Mouse (Mus musculus) ZHBTc4 (cell line): Measurements from ENCODE around the gene Asgr1.
A peak's percentile ranks its signal among the peaks of the same experiment; 100 is the strongest.
"Not testable (repeated sequence)": the region's sequence is repeated elsewhere in the genome, so short reads cannot be mapped to it uniquely, and the experiment has no call there.

Experiments used
- DNase-seq: peaks from one replicate; pipeline ENCODE4 v3.0.0-alpha.2; 2011; ENCODE audit warnings: low read depth, low spot score

Asgr1 gene

DNA sequence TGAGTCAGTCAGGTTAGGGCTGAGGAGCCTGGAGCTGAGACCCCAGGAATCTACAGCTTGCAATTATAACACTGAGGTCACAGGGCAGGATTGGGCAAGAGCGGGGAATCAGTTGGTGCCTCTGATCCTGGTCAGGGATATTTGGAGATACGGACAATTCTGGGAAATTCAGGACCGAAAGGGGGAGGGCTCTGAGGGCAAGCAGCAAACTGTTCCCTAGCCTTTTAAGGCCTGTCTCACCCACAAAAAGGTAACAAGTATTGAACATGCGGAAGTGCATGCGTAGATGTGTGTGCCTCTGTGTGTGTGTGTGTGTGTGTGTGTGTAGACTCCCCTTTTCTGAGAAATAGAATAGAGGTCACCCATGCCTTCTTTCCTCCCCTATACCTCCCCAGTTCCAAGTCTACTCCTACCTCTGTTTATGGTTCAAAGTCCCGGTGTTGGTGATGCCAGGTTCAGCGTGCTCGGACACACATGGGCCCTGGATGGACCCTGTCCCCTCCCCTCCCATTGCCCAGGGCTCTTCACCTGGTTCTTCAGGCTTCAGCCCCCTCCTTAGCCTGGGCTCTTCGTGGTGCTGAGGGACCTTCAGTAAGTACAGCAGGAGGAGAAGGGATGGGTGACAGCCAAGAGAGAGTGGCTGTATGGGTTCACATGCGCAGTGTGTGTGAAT, at the start of gene Asgr1:
Gene Asgr1 (plus strand): TSS at position 188 of the 673 bp plus-strand sequence.
- no peak for DNase-seq

DNA sequence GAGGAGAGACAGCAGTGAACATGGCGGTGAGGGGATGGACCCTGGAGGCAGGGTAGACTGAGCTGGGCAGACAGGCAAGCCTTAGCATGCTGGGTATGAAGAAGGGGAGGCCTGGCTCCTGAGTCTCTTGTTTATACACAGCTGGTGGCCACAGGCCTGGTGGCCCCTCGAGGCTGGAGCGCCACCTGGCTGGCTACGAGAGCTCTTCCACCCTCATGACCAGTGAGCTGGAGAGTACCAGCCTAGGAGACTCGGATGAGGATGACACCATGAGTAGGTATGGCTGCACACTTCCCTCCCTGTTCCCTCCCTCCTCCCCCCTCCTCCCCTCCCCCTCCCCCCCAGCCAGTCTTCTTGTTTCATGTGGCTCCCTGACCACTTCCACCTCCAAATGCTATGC, 48.4 kb upstream of the Asgr1 start:
- peak; percentile 78 for DNase-seq

DNA sequence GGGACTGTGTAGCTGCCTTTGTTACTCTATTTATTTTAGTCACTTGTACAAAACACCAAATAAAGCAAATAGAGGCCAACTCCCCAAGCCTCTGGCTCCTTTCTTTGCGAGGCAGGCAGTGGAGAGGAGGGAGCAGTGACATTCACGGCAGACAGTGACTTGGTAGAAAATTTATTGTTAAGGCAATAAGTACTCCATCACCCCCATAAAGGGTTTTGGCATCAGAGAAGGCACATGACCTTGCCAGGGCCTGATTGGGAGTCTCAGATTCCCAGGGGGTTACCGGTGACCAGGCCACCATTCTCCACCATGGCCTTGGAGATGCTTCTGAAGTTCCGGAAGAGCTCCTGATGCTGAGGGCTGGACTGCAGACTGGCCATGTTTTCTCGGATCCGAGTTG, 43.9 kb upstream of the Asgr1 start:
- no peak for DNase-seq

GRCm38 (mm10) chr11:70010548-70010947, 43.3 kb upstream of the Asgr1 start:
- DNase-seq = no peak

GRCm38 (mm10) chr11:70010961-70011360, 42.9 kb upstream of the Asgr1 start:
- no peak for DNase-seq

GRCm38 (mm10) chr11:70012931-70013330, 41.0 kb upstream of the Asgr1 start:
- no peak for DNase-seq

- no peak for DNase-seq
Observed at GRCm38 (mm10) chr11:70013408-70013807, 40.5 kb upstream of the Asgr1 start.

DNA sequence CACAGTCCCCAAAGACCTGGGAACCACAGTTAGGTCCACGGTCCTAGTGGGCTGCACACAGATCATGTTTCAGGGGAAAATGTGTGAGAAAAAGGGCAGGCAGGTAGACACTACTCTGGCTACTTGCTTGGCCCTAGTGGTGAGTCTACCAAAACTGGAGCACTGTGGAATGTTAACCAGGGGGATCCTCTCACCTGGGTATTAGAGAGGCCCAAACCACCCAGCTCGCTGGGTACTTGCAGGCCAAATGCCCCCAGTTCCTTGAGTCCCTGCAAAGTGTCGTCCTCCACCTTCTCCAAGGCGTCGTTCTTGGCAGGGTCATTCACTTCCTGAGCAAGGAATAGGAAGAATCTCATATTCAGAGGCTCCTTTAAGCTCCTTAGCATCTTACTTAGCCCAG, 39.8 kb upstream of the Asgr1 start:
- DNase-seq = no peak

DNA sequence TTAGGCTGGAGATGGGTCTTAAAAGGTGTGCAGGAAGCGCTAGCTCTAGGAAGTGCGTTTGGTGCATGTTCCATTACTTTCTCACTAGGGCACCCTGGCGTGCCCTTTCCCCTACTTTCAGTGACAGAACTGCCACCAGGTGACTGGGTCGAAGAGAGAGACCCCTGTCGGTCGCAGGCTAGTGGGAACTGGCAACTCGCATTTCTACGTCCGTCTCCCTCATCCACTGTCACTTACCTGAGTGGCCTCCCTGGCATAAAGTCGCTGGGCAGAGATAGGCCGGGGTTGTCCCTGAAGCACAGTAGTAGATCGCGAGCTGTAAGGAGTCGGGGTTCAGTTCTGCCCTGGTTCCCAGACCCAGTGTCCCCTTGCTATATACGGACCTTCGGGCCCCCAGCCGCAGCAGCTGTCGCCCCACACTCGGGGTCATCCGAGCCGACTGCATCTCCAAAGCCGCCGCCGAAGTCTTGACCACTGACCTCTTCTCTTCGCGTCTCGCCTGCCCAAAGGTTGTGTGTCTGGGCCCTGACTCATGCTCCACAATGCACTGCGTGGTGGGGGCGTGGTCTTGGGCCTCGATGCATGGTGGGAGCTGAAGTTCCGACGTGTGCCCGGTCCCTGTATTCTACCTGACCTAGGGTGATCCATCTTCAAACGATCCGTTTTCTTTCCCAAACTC, 38.9 kb upstream of the Asgr1 start, which contains the start of gene Acadvl:
Gene Acadvl (minus strand): TSS at position 532 of the 679 bp plus-strand sequence.
- DNase-seq = peak; percentile 87

DNA sequence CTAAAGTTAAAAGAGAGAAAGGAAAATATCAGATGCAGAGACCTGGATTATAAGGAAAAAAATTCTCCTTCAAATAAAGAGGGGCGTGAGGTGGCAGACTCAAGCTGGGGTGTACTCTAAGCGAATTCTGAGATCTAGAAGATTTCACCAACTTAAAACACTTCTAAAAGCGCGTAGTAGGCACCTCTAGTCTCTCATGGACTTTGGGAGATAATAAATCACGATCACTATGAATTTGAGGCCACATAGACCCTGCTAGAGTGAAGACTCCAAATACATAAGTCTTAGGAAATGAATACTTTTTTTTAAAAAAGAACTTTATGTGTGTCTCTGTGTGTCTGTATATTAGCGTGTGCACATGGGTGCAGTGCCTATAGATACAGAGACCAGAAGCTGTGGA, 38.2 kb upstream of the Asgr1 start:
- DNase-seq = no peak

DNA sequence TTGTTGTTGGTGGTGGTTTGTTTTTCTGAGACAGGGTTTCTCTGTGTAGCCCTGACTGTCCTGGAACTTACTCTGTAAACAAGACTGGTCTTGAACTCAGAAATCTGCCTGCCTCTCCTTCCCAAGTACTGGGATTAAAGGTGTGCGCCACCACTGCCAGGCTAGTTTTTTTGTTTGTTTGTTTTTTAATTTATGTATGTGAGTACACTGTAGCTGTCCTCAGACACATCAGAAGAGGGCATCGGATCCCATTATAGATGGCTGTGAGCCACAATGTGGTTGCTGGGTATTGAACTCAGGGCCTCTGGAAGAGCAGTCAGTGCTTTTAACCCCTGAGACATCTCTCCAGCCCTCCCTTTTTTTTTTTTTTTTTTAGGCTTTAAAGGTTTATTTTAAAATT, 37.7 kb upstream of the Asgr1 start:
- not testable (repeated sequence) for DNase-seq

DNA sequence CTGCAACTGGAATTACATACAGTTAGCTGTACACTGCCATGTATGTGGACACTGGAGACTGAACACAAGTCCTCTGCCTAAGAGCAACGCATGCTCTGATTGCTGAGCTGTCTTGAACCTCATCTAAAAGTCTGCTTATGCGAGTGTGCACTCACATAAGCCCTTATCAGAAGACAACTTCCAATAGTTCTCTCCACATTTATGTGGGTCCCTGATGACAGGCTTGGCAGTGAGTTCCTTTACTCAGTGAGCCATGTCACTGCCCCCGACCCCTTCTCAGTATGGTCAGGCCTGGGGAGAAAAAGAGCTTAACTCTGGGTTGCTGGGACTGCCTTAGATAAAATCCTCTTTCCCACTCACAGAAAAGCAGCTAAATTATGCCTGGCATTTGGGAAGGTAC, 37.2 kb upstream of the Asgr1 start, which contains the start of gene Dlg4:
Gene Dlg4 (plus strand): TSS at position 274 of the 400 bp plus-strand sequence.
- no peak for DNase-seq

DNA sequence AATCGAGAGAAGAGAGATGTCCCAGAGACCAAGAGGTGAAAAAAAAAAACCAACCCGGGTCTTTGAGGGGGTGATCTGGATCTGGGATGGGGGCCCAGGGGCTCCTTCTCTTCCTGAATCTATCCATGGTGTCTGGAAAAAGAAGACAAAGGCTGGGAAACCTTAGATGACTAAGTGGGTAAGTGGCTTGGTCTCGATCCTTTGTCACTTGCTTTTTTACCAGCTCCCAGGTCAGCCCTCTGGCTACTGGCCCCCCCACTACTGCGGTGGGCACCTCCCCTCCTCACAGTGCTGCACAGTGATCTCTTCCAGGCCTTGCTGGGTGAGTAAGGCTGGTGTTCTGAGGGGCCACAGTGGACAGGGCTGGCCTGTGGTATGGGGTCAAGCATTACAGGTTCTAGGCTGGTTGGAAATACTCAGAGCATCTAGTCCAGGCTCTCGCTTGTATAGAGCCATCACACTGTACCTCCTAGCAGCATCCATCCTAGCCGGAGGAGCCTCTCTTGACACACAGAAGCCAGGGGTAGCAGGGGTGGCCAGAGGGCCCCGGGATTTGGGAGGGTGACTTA, 36.6 kb upstream of the Asgr1 start:
- no peak for DNase-seq

- no peak for DNase-seq
Observed at GRCm38 (mm10) chr11:70018131-70018990, 35.5 kb upstream of the Asgr1 start.

- no peak for DNase-seq
Observed at GRCm38 (mm10) chr11:70019495-70020021, 34.3 kb upstream of the Asgr1 start.

DNA sequence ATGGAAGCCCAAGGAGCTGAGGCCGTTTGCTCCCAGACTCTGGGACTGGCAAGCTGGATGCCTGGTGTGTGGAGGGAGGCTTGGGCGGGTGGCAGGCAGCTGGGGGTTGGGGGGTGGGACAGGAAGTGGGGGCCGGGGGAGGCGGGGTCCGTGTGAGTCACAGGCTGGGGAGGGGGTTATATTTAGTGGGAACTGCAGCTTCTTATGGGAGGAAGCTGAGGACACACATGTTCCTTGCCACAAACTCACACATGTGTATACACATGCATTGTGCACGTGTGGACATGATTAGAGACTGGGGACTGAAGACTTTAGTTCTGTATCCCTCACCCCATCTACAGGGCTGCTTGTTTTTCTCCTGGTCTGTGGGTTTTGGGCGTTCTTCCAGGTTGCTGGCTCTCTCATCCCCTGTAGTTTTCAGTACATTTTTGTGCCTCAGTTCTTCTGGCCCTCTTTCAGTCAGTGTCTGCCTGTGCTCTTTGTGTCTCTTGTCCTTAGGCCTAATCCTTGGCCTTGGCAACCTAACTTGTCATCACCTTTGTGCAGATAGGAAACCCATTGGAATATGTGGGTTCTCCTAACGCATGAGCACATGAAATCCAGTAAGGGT, 33.8 kb upstream of the Asgr1 start:
- no peak for DNase-seq

DNA sequence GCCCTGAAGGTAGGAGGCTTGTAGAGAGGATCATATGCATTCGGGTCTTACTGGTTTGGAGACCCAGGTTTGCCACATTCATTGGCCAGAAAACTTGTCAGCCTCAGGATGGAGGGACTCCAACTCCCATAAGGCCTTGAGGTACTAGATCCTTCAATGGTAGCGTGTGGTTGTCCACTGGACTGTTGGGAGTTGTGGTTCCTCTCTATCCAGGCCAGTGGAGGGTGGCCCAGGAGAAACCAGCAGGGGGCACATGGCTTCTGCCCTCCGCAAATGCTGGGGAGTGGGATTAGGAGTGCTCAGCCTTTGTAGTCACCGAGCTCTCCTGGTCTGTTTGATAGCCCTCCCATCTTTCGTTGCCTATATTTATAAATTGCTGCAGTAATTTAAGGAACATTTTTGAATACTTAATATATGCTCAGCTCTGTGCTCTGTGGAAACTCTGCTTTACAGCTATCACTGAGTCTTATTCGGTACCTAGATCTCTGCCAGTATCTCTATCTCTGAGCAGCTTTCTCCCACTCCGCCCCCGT, 33.1 kb upstream of the Asgr1 start:
- DNase-seq = peak; percentile 92

DNA sequence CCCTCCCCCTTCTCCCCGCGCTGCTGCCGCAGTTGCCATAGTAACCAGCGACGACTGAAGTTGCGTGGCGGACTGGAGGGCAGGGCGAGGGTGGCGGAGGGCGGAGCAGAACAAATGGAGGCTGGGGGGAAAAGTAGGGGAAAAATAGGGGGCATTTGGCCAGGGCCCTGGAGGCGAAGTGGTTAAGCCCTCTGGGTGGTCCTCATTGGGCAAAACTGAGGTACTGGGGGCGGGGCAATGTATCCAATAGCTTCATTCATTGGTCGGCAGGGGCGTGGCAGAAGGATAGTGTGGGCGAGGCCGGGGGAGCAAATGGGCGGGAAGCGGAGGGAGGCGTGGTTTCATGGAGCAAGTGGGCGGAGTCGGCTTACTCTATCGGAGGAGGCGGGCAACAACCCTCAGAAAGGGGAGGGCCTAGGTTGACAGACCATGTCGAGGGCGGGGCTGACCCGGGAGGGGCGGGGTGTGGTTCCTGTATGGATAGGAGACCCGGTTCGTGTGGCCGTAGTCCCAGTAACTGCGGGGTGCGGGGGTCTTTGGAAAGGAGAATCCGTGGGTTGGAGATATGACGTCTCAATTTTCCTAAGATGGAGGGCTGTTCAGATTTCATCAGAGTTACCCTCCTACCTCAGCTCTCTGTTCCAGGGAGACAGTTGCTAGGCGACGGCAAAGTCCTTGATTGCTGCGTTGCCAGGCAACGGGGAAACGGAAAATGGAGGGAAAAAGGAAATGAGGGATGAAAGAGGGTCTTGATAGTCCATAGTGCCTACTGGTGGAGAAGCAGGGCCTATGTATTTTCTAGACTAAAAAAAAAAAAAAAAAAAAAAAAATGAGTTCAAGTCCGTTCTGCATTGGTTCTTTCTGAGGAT, 32.4 kb upstream of the Asgr1 start:
- peak; percentile 99 for DNase-seq

DNA sequence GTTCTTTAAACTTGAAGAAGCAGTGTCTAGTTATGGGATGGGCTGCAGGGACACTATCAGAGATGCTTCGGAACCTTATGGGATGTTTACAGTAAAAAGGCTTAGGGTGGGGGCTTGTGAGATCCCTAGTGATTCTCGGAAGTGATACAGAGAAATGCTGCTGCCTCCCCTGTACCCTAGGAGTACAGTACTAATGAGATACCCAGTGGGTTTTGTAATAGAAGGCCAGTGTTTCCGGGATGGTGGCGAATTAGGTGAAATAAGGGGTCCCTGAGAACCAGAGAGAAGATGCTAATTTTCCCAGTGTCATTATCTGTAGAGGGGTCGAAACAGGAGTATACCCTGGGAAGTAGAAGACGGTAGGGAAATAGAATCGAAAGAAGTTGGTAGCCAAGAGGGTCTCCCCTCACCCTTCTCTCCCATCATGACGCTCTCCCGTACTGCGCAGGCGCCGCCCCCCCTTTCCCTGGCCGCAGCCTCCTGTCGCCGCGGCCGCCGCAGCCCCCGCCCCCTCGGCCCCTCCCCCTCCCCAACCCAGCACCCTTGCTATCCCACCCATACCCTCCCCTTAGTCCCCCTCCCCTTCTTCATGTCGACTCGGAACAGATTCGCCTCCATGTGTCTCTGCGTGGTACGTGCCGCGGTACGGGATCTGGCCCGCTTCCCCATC, 30.3 kb upstream of the Asgr1 start:
- no peak for DNase-seq

GRCm38 (mm10) chr11:70024151-70024514, 29.8 kb upstream of the Asgr1 start:
- no peak for DNase-seq
